Mouse (Mus musculus): ENCODE results near the gene Spdye4b.
A peak's percentile ranks its signal among the peaks of the same experiment; 100 is the strongest.

Spdye4b gene

GRCm38 (mm10) chr5:143213832-143214231 lies 33.0 kb downstream of the Spdye4b start:
- no peak for DNase-seq (ENCODE audit: inconsistent age in 2 of 2, low spot score in 1 of 2)

- DNase-seq (ENCODE audit: inconsistent age in 2 of 2, low spot score in 1 of 2), result no peak
Observed at GRCm38 (mm10) chr5:143220996-143221395, 40.2 kb downstream of the Spdye4b start.

GRCm38 (mm10) chr5:143222287-143222686 lies 41.5 kb downstream of the Spdye4b start:
- no peak for DNase-seq (ENCODE audit: inconsistent age in 2 of 2, low spot score in 1 of 2)

- DNase-seq (ENCODE audit: inconsistent age in 2 of 2, low spot score in 1 of 2), result no peak
Observed at GRCm38 (mm10) chr5:143226790-143227189, 46.0 kb downstream of the Spdye4b start, which contains the start of gene Spdye4a. Gene Spdye4a (minus strand): TSS chr5:143226890.

- DNase-seq (ENCODE audit: inconsistent age in 2 of 2, low spot score in 1 of 2), result peak; percentile 97 to 98
Observed at GRCm38 (mm10) chr5:143235028-143235693, 54.3 kb downstream of the Spdye4b start, which contains the start of gene Zfp12. Gene Zfp12 (plus strand): TSS chr5:143235163.

GRCm38 (mm10) chr5:143236036-143236435 lies 55.2 kb downstream of the Spdye4b start:
- peak in 1 of 2 experiments; percentile 34 for DNase-seq (ENCODE audit: inconsistent age in 2 of 2, low spot score in 1 of 2)

- no peak for DNase-seq (ENCODE audit: inconsistent age in 2 of 2, low spot score in 1 of 2)
Observed at GRCm38 (mm10) chr5:143244926-143245325, 64.1 kb downstream of the Spdye4b start.

GRCm38 (mm10) chr5:143252039-143252438 lies 71.2 kb downstream of the Spdye4b start:
- DNase-seq (ENCODE audit: inconsistent age in 2 of 2, low spot score in 1 of 2), result no peak

- no peak for DNase-seq (ENCODE audit: inconsistent age in 2 of 2, low spot score in 1 of 2)
Observed at GRCm38 (mm10) chr5:143252791-143253185, 72.0 kb downstream of the Spdye4b start.

- DNase-seq (ENCODE audit: inconsistent age in 2 of 2, low spot score in 1 of 2), result peak in 1 of 2 experiments; percentile 35
Observed at GRCm38 (mm10) chr5:143253186-143253880, 72.5 kb downstream of the Spdye4b start.

GRCm38 (mm10) chr5:143253881-143254486 lies 73.2 kb downstream of the Spdye4b start:
- DNase-seq (ENCODE audit: inconsistent age in 2 of 2, low spot score in 1 of 2), result no peak

All from adrenal gland, adult (tissue).